Mouse (Mus musculus): ENCODE results near the gene Wdfy4. TPM values are rescaled to one million over a fixed set of nuclear protein-coding genes. Genes with fewer than 3 reads are reported as not detected.

The Wdfy4 gene
- total RNA-seq (2017) = 207 and 223 TPM in 2 replicates

- ATAC-seq (ENCODE audit: extremely low read depth, insufficient number of reproducible peaks, low FRiP score, poor library complexity, severe bottlenecking) = peak; percentile 88
Observed at GRCm38 (mm10) chr14:33185068-33185800, at the start of gene Wdfy4. Gene Wdfy4, minus strand, starts transcription at chr14:33185508.

- no peak for ATAC-seq (ENCODE audit: extremely low read depth, insufficient number of reproducible peaks, low FRiP score, poor library complexity, severe bottlenecking)
Observed at GRCm38 (mm10) chr14:33232048-33232447, 46.7 kb upstream of the Wdfy4 start.

- peak; percentile 59; the same call in 1 of the 2 replicates for ATAC-seq (ENCODE audit: extremely low read depth, insufficient number of reproducible peaks, low FRiP score, poor library complexity, severe bottlenecking)
Observed at GRCm38 (mm10) chr14:33231311-33231710, 46.0 kb upstream of the Wdfy4 start.

- no peak for ATAC-seq (ENCODE audit: extremely low read depth, insufficient number of reproducible peaks, low FRiP score, poor library complexity, severe bottlenecking)
Observed at GRCm38 (mm10) chr14:33230672-33231071, 45.4 kb upstream of the Wdfy4 start.

GRCm38 (mm10) chr14:33225235-33225634, 39.9 kb upstream of the Wdfy4 start:
- ATAC-seq (ENCODE audit: extremely low read depth, insufficient number of reproducible peaks, low FRiP score, poor library complexity, severe bottlenecking) = no peak

GRCm38 (mm10) chr14:33216343-33217208, 31.3 kb upstream of the Wdfy4 start:
- ATAC-seq (ENCODE audit: extremely low read depth, insufficient number of reproducible peaks, low FRiP score, poor library complexity, severe bottlenecking) = no peak

GRCm38 (mm10) chr14:33215163-33215562, 29.9 kb upstream of the Wdfy4 start:
- ATAC-seq (ENCODE audit: extremely low read depth, insufficient number of reproducible peaks, low FRiP score, poor library complexity, severe bottlenecking) = no peak

- ATAC-seq (ENCODE audit: extremely low read depth, insufficient number of reproducible peaks, low FRiP score, poor library complexity, severe bottlenecking) = no peak
Observed at GRCm38 (mm10) chr14:33214767-33215128, 29.4 kb upstream of the Wdfy4 start.

- ATAC-seq (ENCODE audit: extremely low read depth, insufficient number of reproducible peaks, low FRiP score, poor library complexity, severe bottlenecking) = peak; percentile 75
Observed at GRCm38 (mm10) chr14:33213823-33214766, 28.8 kb upstream of the Wdfy4 start, which contains the start of gene Arhgap22. Gene Arhgap22, plus strand, starts transcription at chr14:33214026.

- ATAC-seq (ENCODE audit: extremely low read depth, insufficient number of reproducible peaks, low FRiP score, poor library complexity, severe bottlenecking) = no peak
Observed at GRCm38 (mm10) chr14:33212958-33213309, 27.6 kb upstream of the Wdfy4 start.

GRCm38 (mm10) chr14:33212271-33212957, 27.1 kb upstream of the Wdfy4 start:
- ATAC-seq (ENCODE audit: extremely low read depth, insufficient number of reproducible peaks, low FRiP score, poor library complexity, severe bottlenecking) = no peak

- no peak for ATAC-seq (ENCODE audit: extremely low read depth, insufficient number of reproducible peaks, low FRiP score, poor library complexity, severe bottlenecking)
Observed at GRCm38 (mm10) chr14:33210806-33211205, 25.5 kb upstream of the Wdfy4 start.

- no peak for ATAC-seq (ENCODE audit: extremely low read depth, insufficient number of reproducible peaks, low FRiP score, poor library complexity, severe bottlenecking)
Observed at GRCm38 (mm10) chr14:33208331-33208730, 23.0 kb upstream of the Wdfy4 start.

GRCm38 (mm10) chr14:33207011-33207410, 21.7 kb upstream of the Wdfy4 start:
- ATAC-seq (ENCODE audit: extremely low read depth, insufficient number of reproducible peaks, low FRiP score, poor library complexity, severe bottlenecking) = peak; percentile 46; the same call in 1 of the 2 replicates

- ATAC-seq (ENCODE audit: extremely low read depth, insufficient number of reproducible peaks, low FRiP score, poor library complexity, severe bottlenecking) = no peak
Observed at GRCm38 (mm10) chr14:33205280-33205965, 20.1 kb upstream of the Wdfy4 start.

- peak; percentile 46; the same call in 1 of the 2 replicates for ATAC-seq (ENCODE audit: extremely low read depth, insufficient number of reproducible peaks, low FRiP score, poor library complexity, severe bottlenecking)
Observed at GRCm38 (mm10) chr14:33203777-33204176, 18.5 kb upstream of the Wdfy4 start.

- no peak for ATAC-seq (ENCODE audit: extremely low read depth, insufficient number of reproducible peaks, low FRiP score, poor library complexity, severe bottlenecking)
Observed at GRCm38 (mm10) chr14:33202885-33203284, 17.6 kb upstream of the Wdfy4 start.

GRCm38 (mm10) chr14:33202161-33202560, 16.9 kb upstream of the Wdfy4 start:
- no peak for ATAC-seq (ENCODE audit: extremely low read depth, insufficient number of reproducible peaks, low FRiP score, poor library complexity, severe bottlenecking)

All from neutrophil, adult 5-6 weeks (primary cell).